Mouse (Mus musculus): ENCODE data around the gene Iqschfp.

The Iqschfp gene

DNA sequence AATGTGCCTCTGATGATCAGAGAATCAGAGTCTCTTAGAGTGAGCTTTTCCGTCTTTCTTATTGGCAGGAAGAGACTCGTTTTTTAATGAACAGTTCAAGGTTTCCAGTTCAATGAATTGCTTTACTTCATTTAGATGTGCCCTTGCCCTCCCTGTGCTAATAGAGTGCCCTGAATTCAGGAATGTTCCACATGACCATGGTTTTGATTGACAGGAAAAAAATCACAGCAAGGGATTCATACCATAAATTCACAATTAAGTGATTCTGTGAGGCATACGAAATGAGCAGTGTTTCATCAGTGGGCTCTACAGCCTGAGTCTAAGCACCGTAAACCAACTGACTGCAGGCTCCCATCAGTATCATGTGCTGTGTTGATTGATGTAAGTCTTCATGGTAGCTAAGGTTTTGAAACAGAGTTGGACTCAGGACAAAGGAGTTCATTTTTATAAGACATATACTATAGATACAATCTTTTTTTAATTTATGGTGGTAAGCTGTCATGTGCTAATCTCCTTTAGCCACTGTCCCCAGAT is 312.0 kb downstream of the Iqschfp start:
- no peak for DNase-seq (ENCODE audit: low read depth)

GRCm38 (mm10) chr3:68210422-68210821 is 318.4 kb downstream of the Iqschfp start:
- no peak for DNase-seq (ENCODE audit: low read depth)

- no peak for DNase-seq (ENCODE audit: low read depth)
These were observed 329.4 kb downstream of the Iqschfp start for GRCm38 (mm10) chr3:68221452-68221851.

DNA sequence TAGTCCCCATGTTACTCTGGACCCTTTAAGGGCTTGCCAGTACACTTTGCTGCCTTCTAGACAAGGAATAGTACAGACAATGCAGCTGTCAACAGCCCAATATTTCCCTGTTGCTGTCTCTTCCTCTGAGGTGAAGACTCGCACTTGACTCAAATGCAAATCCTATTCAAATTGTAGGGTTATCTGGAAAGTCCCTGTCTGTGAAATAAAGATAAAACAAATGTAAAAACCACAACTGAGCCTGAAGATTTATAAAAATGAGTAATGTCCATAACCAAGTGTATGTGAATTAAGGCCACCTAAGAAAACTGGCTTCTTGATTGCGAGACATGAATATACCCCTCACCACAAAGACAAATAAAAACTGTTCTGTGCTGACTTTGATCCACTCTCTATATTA is 347.9 kb downstream of the Iqschfp start:
- DNase-seq (ENCODE audit: low read depth): no peak

DNA sequence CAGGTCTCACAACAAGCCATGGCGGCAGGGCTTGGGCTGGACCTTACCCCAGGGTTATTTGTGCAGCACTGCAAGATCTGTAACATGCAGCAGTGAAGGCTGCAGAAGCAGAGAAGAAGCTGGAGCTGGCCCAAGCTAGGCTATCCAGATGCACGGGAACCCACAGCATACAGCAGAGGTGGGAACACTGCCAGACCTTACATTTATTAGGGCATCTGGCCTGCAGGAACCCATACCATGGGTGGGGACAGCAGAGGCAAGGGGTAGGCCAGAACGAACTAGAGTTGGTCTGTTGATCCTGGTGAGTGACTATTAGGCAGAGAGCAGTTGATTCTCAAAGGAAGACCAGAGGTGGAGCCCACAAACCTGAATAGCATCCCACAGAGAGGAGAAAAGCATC is 351.2 kb downstream of the Iqschfp start:
- DNase-seq (ENCODE audit: low read depth): no peak

DNA sequence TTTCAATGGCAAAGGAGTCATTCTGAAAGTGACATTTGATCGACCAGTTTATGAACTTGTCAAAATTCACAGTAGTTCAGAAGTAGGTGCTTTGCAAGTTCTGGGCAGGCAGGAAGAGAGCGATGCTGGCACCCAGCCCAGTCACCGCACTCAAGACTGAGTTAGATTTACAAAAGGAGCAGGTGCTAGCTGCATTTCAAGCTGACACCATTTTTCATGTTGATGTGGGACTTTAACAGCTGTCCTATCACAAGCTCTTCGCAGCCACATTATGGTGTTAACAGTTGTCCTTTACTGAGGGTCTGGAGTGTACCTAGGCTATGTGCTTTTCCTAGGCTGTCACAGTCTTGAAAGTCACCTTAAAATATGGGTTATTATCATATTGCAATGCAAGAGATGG is 354.1 kb downstream of the Iqschfp start:
- DNase-seq (ENCODE audit: low read depth): no peak

- no peak for DNase-seq (ENCODE audit: low read depth)
These were observed 358.6 kb downstream of the Iqschfp start for GRCm38 (mm10) chr3:68250589-68250988.

DNA sequence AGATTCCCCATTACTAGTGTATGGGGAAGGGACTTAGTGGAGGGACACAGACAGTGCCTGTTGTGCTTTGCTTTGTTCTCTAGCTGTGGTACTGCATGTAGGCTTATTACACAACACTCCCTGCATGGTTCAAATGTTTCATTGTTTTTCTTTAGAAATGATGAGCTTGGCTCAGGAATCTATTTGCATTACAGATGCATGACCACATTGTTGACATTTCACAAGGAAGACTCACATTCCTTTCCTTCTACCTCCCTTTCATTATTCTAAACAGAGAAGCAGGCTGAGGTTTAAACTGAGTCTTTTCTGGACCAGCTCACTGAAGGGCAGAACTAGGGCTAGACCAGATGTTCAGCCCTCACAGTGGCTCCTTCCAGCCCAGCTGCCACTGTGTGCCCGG is 360.3 kb downstream of the Iqschfp start:
- DNase-seq (ENCODE audit: low read depth): no peak

- DNase-seq (ENCODE audit: low read depth): no peak
These were observed 370.3 kb downstream of the Iqschfp start for GRCm38 (mm10) chr3:68262304-68262703.

- DNase-seq (ENCODE audit: low read depth): no peak
These were observed 375.9 kb downstream of the Iqschfp start for GRCm38 (mm10) chr3:68267905-68268304.

- no peak for DNase-seq (ENCODE audit: low read depth)
These were observed 377.2 kb downstream of the Iqschfp start for GRCm38 (mm10) chr3:68269251-68269650.

DNA sequence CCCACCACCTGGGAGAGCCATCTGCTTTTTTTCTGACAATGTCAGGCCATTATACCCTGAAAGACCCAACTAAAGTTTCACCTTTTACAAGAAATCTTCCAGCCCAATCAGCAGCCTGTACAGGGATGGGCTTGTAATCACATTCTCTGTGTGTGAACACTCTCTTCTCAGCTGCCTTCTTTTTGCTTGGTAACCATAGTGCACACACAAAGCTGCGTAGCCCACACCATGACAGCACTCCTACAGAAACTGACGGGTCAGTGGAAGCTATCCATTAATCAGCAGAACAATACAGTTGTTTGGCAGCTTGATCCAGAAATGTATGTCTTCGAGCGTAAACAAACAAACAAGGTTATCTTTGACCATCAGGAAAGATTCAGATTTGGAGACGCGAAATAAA is 378.2 kb downstream of the Iqschfp start:
- DNase-seq (ENCODE audit: low read depth): no peak

DNA sequence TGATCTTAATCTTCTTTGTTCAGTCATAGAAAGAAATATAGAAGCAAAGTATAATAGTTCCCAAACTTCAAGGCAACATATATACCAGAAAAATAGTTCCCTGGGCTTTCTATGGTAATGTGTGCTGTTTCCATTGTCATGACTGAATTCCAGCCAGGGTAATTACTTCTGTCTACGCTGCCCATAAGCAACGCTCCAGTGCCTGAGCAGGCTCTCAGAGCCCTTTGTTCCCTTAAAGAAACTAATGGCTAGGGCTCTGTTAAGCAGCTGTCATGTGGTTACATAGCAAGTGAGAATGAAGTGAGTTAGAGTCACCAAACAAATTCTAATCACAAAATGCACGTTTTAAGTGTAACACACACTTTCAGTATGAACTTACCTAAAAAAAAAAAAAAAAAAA is 379.4 kb downstream of the Iqschfp start:
- no peak for DNase-seq (ENCODE audit: low read depth)

DNA sequence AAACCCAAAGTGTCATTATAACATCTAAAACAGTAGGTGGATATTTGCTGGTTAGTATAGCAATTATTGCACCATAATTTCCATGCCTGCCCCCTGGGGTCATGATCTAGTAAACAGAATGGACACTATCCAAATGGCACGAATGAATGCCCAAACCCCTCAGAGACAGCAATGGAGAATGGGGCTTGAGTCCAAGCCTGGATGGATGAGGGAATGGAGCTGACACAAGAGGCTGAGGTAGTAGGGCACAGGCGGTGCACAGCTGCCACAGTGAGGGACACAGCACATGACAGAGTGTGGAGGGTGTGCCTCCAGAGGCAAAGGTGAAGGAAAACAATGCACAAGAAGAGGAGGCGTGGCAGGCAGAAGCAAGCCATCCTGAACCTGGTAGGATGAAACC is 379.8 kb downstream of the Iqschfp start:
- DNase-seq (ENCODE audit: low read depth): no peak

GRCm38 (mm10) chr3:68282844-68283594 is 391.0 kb downstream of the Iqschfp start:
- no peak for DNase-seq (ENCODE audit: low read depth)

- DNase-seq (ENCODE audit: low read depth): no peak
These were observed 391.6 kb downstream of the Iqschfp start for GRCm38 (mm10) chr3:68283595-68283991.

GRCm38 (mm10) chr3:68284500-68284899 is 392.5 kb downstream of the Iqschfp start:
- no peak for DNase-seq (ENCODE audit: low read depth)

- DNase-seq (ENCODE audit: low read depth): no peak
These were observed 404.7 kb downstream of the Iqschfp start for GRCm38 (mm10) chr3:68296752-68297151.

DNA sequence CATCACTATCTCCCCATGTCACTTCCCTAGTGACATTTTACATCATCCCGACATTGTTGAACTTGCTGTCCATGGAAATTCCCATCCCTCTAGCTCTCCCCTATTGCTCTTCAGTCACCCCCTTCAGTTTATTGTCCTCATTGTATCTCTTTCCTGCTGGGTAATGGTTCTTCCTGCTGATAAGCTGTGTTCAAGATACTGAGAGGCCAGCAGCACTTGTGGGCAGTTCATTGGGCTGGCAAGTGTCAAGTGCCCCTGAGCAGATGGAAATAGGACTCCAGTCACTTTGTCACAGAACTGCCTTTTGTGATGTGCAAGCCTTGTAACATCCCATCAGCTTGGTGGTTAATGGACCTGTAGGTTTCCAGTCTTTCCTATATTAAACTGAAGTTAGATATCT is 413.6 kb downstream of the Iqschfp start:
- DNase-seq (ENCODE audit: low read depth): no peak

DNA sequence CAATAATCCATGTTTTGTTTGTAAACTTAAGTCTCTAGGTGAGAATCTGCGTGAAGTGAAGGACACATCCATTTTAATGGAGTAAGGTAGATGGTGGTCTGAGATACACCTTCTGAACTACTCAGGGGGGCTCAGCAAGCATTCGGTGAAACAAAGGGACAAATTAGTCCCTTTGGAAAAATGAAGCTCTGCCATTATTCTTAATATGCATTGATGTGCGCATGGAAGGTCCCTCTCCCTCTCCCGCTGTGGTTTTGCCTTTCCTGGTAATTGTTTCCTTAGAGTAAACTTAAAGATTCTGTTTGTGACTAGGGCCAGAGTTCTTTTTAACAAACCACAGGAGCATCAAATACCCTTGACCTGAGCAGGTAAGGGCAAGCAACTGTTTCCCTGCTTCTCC is 414.7 kb downstream of the Iqschfp start:
- no peak for DNase-seq (ENCODE audit: low read depth)

DNA sequence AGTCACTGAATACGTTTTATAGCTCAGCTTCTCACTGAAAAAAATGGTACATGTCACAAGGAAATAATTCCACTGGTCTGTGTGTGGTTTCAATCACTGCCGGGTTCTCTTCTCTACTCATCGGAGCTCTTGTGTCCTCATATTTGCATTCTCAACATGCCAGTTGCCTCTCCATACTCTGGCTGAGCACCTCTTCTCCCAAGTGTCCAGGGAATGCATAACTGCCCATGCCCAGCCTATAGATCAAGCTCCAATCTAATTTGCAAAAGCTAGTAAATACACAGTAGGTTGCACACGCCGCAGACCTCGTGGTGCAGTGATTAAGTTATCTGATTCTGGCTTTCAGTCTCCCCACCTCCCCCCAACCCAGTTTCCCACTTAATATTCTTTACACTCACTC is 433.5 kb downstream of the Iqschfp start:
- DNase-seq (ENCODE audit: low read depth): no peak

- DNase-seq (ENCODE audit: low read depth): no peak
These were observed 440.5 kb downstream of the Iqschfp start for GRCm38 (mm10) chr3:68332515-68332914.

DNA sequence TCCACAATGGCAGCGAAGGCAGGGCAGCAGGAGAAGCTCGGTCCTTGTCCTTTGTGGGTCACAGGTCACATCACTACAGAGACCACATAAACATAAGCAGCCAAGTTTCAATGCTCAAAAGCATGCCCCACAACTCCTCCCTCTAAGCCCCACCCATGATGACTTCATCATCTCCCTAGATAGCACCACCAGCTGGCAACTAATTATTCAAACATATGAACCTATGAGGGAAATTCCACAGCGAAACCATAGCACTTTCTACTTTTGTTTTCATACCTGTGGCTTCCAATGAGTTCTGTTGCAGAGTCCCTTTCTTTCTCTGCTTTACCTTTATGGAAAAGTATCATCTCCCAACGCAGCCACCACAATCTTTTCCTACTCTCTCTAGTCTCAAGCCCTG is 443.5 kb downstream of the Iqschfp start:
- no peak for DNase-seq (ENCODE audit: low read depth)

- DNase-seq (ENCODE audit: low read depth): no peak
These were observed 458.6 kb downstream of the Iqschfp start for GRCm38 (mm10) chr3:68350624-68351023.

Measured in induced T-regulatory cell, adult 2 months (primary cell).